Mouse (Mus musculus) forebrain, embryonic 11.5 days (tissue): Measurements from ENCODE around the gene Mapre1. TPM values are rescaled to one million over a fixed set of nuclear protein-coding genes. Genes with fewer than 3 reads are reported as not detected.
"Not testable (repeated sequence)": the region's sequence is repeated elsewhere in the genome, so short reads cannot be mapped to it uniquely, and the experiment has no call there.

Experiments
- ATAC-seq: fragments of 200-750 bp; cut with Nextera tagmentation; replicated peaks from 2 replicates; pipeline ENCODE4 v1.8.0; 2017; ENCODE audit warnings: moderate TSS enrichment; ENCODE audit not compliant: low FRiP score
- DNase-seq: peaks from one replicate; pipeline ENCODE4 v3.0.0-alpha.2; 2017; ENCODE audit warnings: low spot score
- H3K27ac ChIP-seq: fragments of 300-500 bp; sonication (generic); 2 replicates; pipeline ENCODE4 v1.5.1; 2014; ENCODE audit warnings: low read depth, low read length
- H3K27me3 ChIP-seq: fragments of 300-500 bp; sonication (generic); 2 replicates; pipeline ENCODE4 v1.6.1; 2014; ENCODE audit warnings: mild to moderate bottlenecking, low read length, mixed read lengths; ENCODE audit not compliant: control insufficient read depth, insufficient read depth
- H3K36me3 ChIP-seq: fragments of 300-500 bp; sonication (generic); 2 replicates; pipeline ENCODE4 v1.6.1; 2014; ENCODE audit warnings: mild to moderate bottlenecking, low read length, moderate library complexity, mixed read lengths; ENCODE audit not compliant: control insufficient read depth, insufficient read depth
- H3K4me1 ChIP-seq: fragments of 300-500 bp; sonication (generic); replicated peaks from 2 replicates; pipeline ENCODE4 v1.6.1; 2014; ENCODE audit warnings: low read length, mixed read lengths; ENCODE audit not compliant: control insufficient read depth, insufficient read depth
- H3K4me2 ChIP-seq: fragments of 300-500 bp; sonication (generic); 2 replicates; pipeline ENCODE4 v1.6.1; 2014; ENCODE audit warnings: low read depth, mild to moderate bottlenecking, low read length, moderate library complexity, mixed read lengths; ENCODE audit not compliant: severe bottlenecking
- H3K4me3 ChIP-seq: fragments of 300-500 bp; sonication (generic); 2 replicates; pipeline ENCODE4 v1.5.1; 2014; ENCODE audit warnings: low read depth, low read length
- H3K9ac ChIP-seq: fragments of 300-500 bp; sonication (generic); 2 replicates; pipeline ENCODE4 v1.6.1; 2014; ENCODE audit warnings: low read length
- H3K9me3 ChIP-seq: fragments of 300-500 bp; sonication (generic); 2 replicates; pipeline ENCODE4 v1.6.1; 2016; ENCODE audit warnings: low read length, mixed read lengths; ENCODE audit not compliant: control insufficient read depth
- WGBS: fragments of 180-500 bp; shearing (Covaris S2); extraction: QIAGEN DNeasy Blood & Tissue Kit; methylation state at CpG from one replicate; pipeline ENCODE4 v1.1.7; 2014; 5-methylcytosine and 5-hydroxymethylcytosine counted together
- polyA plus RNA-seq: library from polyadenylated mRNA; unstranded; fragments of >200 nt; fragmentation: Nextera tagmentation; extraction: Ambion mirVana; gene quantifications from 2 replicates; pipeline ENCODE4 v1.2.1, GENCODE M21; 2014

Mapre1 gene
- polyA plus RNA-seq, result 313 and 357 TPM in 2 replicates

DNA sequence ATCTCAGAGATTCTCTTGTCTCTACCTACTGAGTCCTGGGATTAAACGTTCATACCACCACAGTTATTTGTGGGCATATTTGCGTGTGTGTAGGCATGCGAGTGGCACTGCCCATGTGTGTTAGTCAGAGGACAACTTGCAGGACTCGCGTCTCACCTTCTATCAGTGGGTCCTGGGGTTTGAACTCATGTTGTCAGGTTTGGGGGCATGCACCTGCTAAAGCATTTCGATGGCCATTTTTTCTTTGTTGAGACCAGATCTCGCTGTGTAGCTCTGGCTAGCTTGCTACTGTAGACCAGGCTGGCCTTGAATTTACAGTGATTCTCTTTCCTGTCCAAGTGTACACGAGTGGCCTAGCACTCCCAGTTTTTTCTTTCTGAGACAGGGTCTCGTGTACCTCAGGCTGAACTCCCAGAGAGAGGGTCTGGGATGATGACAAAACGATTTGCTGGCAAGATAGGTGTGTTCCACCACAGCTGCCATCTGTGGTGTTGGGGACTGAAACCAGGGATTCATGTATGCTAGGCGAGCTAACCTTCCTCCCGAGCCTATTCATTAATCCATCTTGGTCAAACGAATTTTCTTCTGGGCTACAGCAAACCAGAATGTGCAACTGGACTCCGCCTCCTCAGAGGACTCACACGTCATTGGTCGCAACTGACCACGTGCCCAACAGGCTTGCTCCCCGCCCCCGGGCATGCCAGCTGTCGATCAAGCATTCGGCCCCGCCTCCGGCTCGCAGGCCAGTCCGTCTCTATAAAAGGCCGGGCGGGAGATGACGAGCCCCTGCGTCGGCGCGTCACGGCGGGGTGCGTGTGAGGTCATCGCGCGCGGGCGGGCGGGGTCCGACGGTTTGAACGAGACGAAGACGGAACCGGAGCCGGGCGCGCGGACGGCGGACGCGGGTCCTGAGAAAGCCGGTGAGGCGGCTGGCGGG lies at the start of gene Mapre1:
Gene Mapre1, plus strand, starts transcription at position 775 of the 937 bp plus-strand sequence.
- WGBS, result 12% methylated on average over 57 of the region's 58 CpGs
- peak within 1 kb of the TSS; percentile 72 for H3K4me2 ChIP-seq
- peak; percentile 99 for ATAC-seq
- peaks cover 15% of the 10 kb centered on the region for H3K4me1 ChIP-seq
- peak; percentile 100 for DNase-seq
- H3K36me3 ChIP-seq, result no peaks in the 10 kb centered on the region
- peak within 1 kb of the TSS; percentile 83 for H3K4me3 ChIP-seq
- H3K27ac ChIP-seq, result peak within 1 kb of the TSS; percentile 82
- H3K27me3 ChIP-seq, result no peaks in the 10 kb centered on the region
- no peaks in the 10 kb centered on the region for H3K9me3 ChIP-seq
- peak within 1 kb of the TSS; percentile 89 for H3K9ac ChIP-seq

- not testable (repeated sequence) for H3K27ac ChIP-seq, H3K9ac ChIP-seq, H3K4me1 ChIP-seq, H3K4me2 ChIP-seq, DNase-seq, H3K27me3 ChIP-seq, H3K36me3 ChIP-seq, ATAC-seq, H3K4me3 ChIP-seq, H3K9me3 ChIP-seq
- 87% methylated on average over 5 of the region's 7 CpGs for WGBS
Measured at GRCm38 (mm10) chr2:153693413-153693812, 47.7 kb upstream of the Mapre1 start.

- Histone ChIP-seq H3K4me2 (no peak overlapping the region), H3K4me3 (no peak overlapping the region), H3K9ac (no peak overlapping the region), H3K27me3 (no peaks in the 10 kb centered on the region), H3K4me1 (no peaks in the 10 kb centered on the region), H3K27ac (no peak overlapping the region), H3K36me3 (no peaks in the 10 kb centered on the region), H3K9me3 (no peaks in the 10 kb centered on the region)
- no peak for ATAC-seq
- 66% methylated on average over 19 of the region's 19 CpGs for WGBS
- peak; percentile 71 for DNase-seq
Measured at GRCm38 (mm10) chr2:153694462-153695085, 46.5 kb upstream of the Mapre1 start.

DNA sequence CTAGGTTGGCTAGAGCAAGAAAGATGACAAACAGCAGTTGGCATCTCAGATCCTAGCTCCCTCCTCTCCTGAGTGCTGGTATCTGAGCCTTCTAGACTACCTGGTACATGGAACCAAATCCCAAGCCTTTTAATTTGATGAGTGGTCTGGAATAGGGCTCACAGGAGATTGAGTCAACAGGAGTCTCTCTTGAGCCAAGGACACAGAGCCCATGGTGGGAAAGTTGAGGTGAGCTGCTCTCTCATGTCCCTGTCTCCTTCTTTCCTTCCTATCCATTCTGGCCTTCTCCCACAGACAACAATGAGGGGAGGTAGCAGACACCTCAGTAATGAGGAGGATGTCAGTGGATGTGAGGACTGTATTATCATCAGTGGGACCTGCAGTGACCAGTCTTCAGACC lies 44.7 kb upstream of the Mapre1 start, which contains the start of gene Dnmt3c:
Gene Dnmt3c, plus strand, starts transcription at position 301 of the 400 bp plus-strand sequence.
- Histone ChIP-seq H3K9ac (no peak within 1 kb of the TSS), H3K27me3 (no peaks in the 10 kb centered on the region), H3K9me3 (no peaks in the 10 kb centered on the region), H3K4me2 (no peak within 1 kb of the TSS), H3K27ac (no peak within 1 kb of the TSS), H3K4me3 (no peak within 1 kb of the TSS), H3K36me3 (no peaks in the 10 kb centered on the region), H3K4me1 (no peaks in the 10 kb centered on the region)
- ATAC-seq (no peak), DNase-seq (no peak)

- DNase-seq (no peak), ATAC-seq (no peak)
- Histone ChIP-seq H3K27me3 (no peaks in the 10 kb centered on the region), H3K9me3 (no peaks in the 10 kb centered on the region), H3K4me1 (no peaks in the 10 kb centered on the region), H3K4me2 (no peak overlapping the region), H3K27ac (no peak overlapping the region), H3K36me3 (no peaks in the 10 kb centered on the region), H3K9ac (no peak overlapping the region), H3K4me3 (no peak overlapping the region)
- WGBS, result 40% methylated on average over 6 of the region's 6 CpGs
Measured at GRCm38 (mm10) chr2:153703389-153703788, 37.7 kb upstream of the Mapre1 start.

DNA sequence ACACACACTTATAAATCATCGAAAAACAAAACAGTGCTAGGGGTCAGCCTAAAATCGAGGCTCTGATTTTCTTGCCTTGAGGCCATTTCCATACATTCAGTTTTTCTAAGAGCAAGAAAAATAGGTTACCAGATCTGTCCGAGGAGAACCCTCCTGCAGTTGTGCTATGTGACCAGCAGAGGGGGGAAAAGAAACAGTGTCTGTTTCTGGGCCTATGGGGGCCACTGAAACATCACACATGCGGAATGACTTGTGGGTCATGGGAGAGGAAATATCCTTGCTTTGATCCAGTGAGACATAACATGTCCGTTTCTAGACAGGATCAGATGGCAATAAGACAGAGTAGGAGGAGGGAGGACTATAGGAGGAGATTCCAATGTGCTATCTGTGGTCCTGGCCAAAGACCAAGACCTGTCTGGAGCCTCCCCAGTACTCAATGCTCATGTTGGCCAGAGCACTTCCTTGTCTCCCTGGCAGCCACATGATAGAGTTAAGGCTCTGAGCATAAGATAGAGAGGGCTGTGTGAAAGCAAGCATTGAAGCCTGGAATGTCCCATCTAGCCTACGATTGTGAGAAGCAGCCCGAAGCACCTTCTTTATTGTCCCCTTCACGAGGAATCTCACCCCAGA lies 30.3 kb upstream of the Mapre1 start:
- WGBS, result 53% methylated on average over 8 of the region's 8 CpGs
- DNase-seq (peak; percentile 53), ATAC-seq (no peak)

GRCm38 (mm10) chr2:153712646-153713091 lies 28.4 kb upstream of the Mapre1 start:
- H3K36me3 ChIP-seq, result no peaks in the 10 kb centered on the region
- no peak overlapping the region for H3K9ac ChIP-seq
- no peak overlapping the region for H3K4me3 ChIP-seq
- 13% methylated on average over 3 of the region's 3 CpGs for WGBS
- peaks cover 3% of the 10 kb centered on the region; the same call in 1 of the 2 replicates for H3K4me1 ChIP-seq
- no peaks in the 10 kb centered on the region for H3K27me3 ChIP-seq
- H3K4me2 ChIP-seq, result no peak overlapping the region
- H3K27ac ChIP-seq, result peak overlapping the region; percentile 87
- DNase-seq (peak; percentile 56), ATAC-seq (peak; percentile 84)
- no peaks in the 10 kb centered on the region for H3K9me3 ChIP-seq

More for the DNA sequence above, 30.3 kb upstream of the Mapre1 start:
- no peak overlapping the region for H3K4me2 ChIP-seq
- peaks cover 3% of the 10 kb centered on the region; the same call in 1 of the 2 replicates for H3K4me1 ChIP-seq
- H3K4me3 ChIP-seq, result no peak overlapping the region
- H3K9me3 ChIP-seq, result no peaks in the 10 kb centered on the region
- no peaks in the 10 kb centered on the region for H3K27me3 ChIP-seq
- H3K36me3 ChIP-seq, result no peaks in the 10 kb centered on the region
- H3K9ac ChIP-seq, result no peak overlapping the region
- H3K27ac ChIP-seq, result no peak overlapping the region

DNA sequence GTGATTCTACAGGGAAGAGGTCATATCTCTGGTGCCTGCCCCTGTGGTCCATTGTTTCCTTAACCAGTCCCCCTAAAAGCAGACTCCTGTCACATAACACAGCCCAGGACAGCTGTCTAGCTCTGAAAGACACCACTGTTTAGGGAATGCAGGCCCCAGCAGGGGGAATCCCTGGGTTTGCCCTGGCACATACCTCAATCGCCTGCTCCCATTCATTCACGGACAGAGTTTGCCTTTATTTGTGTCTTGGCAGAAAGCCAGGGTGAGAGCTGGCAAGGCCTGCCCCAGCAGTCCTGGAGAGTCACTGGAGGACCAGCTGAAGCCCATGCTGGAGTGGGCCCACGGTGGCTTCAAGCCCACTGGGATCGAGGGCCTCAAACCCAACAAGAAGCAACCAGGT lies 27.8 kb upstream of the Mapre1 start:
- no peak overlapping the region for H3K4me3 ChIP-seq
- H3K27ac ChIP-seq, result peak overlapping the region; percentile 87
- ATAC-seq (peak; percentile 86), DNase-seq (peak; percentile 69)
- H3K9ac ChIP-seq, result no peak overlapping the region
- no peak overlapping the region for H3K4me2 ChIP-seq
- no peaks in the 10 kb centered on the region for H3K27me3 ChIP-seq
- H3K36me3 ChIP-seq, result no peaks in the 10 kb centered on the region
- peaks cover 3% of the 10 kb centered on the region; the same call in 1 of the 2 replicates for H3K4me1 ChIP-seq
- no peaks in the 10 kb centered on the region for H3K9me3 ChIP-seq
- WGBS, result 21% methylated on average over 4 of the region's 4 CpGs
